Mouse (Mus musculus) heart, embryonic 10.5 days (tissue): ENCODE data around the gene Lig1. TPM values are rescaled to one million over a fixed set of nuclear protein-coding genes. Genes with fewer than 3 reads are reported as not detected.
"Not testable (repeated sequence)": the region's sequence is repeated elsewhere in the genome, so short reads cannot be mapped to it uniquely, and the experiment has no call there.

Source experiments
- DNase-seq: peaks from one replicate; pipeline ENCODE4 v3.0.0-alpha.2; 2017; ENCODE audit warnings: low spot score
- H3K27ac ChIP-seq: fragments of 300-500 bp; sonication (generic); 2 replicates; pipeline ENCODE4 v1.5.1; 2016; ENCODE audit warnings: mild to moderate bottlenecking
- H3K27me3 ChIP-seq: fragments of 300-500 bp; sonication (generic); 2 replicates; pipeline ENCODE4 v1.6.1; 2016; ENCODE audit warnings: mild to moderate bottlenecking; ENCODE audit not compliant: poor library complexity, insufficient read depth, severe bottlenecking
- H3K36me3 ChIP-seq: fragments of 300-500 bp; sonication (generic); 2 replicates; pipeline ENCODE4 v1.6.1; 2016; ENCODE audit warnings: mild to moderate bottlenecking, moderate library complexity
- H3K4me1 ChIP-seq: fragments of 300-500 bp; sonication (generic); 2 replicates; pipeline ENCODE4 v1.6.1; 2016; ENCODE audit warnings: mild to moderate bottlenecking
- H3K4me3 ChIP-seq: fragments of 300-500 bp; sonication (generic); 2 replicates; pipeline ENCODE4 v1.5.1; 2016; ENCODE audit warnings: mild to moderate bottlenecking, moderate library complexity
- H3K9me3 ChIP-seq: fragments of 300-500 bp; sonication (generic); 2 replicates; pipeline ENCODE4 v1.6.1; 2016; ENCODE audit warnings: mild to moderate bottlenecking, moderate library complexity
- WGBS: fragments of 180-500 bp; shearing (Covaris S2); methylation state at CpG from one replicate; pipeline ENCODE4 v1.1.7; 2016; 5-methylcytosine and 5-hydroxymethylcytosine counted together
- polyA plus RNA-seq: library from polyadenylated mRNA; unstranded; fragments of >200 nt; fragmentation: Nextera tagmentation; extraction: Ambion mirVana; gene quantifications from 2 replicates; pipeline ENCODE4 v1.2.1, GENCODE M21; 2016

The Lig1 gene
- polyA plus RNA-seq, result 85.1 and 105 TPM in 2 replicates

DNA sequence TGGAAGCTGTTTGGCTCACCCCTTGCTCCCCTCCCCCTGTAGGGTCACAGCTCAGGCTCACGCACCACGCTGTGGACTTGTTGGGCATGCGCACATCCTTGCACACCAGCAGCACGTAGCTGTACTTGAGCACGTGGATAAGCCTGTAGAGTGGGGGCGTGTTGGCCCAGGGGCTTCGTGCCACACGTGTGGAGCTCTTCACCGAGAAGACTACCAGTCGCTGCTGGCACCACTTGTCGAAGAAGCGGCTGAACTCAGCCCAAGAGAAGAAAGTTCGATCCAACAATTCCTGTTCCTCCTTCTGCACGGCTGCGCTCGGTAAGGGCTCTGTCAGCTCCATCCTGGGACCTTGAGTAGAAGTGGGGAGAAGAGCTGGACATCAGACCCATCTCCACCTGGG, at the start of gene Lig1:
Gene Lig1, plus strand, starts transcription at position 203 of the 400 bp plus-strand sequence.
- peak within 1 kb of the TSS; percentile 78 for H3K4me3 ChIP-seq
- H3K9me3 ChIP-seq, result no peaks in the 10 kb centered on the region
- peak within 1 kb of the TSS; percentile 97 for H3K27ac ChIP-seq
- peaks cover 6% of the 10 kb centered on the region; the same call in 1 of the 2 replicates for H3K4me1 ChIP-seq
- peaks cover 56% of the 10 kb centered on the region for H3K36me3 ChIP-seq
- WGBS, result 95% methylated on average over 16 of the region's 16 CpGs
- no peak for DNase-seq
- H3K27me3 ChIP-seq, result no peaks in the 10 kb centered on the region

DNA sequence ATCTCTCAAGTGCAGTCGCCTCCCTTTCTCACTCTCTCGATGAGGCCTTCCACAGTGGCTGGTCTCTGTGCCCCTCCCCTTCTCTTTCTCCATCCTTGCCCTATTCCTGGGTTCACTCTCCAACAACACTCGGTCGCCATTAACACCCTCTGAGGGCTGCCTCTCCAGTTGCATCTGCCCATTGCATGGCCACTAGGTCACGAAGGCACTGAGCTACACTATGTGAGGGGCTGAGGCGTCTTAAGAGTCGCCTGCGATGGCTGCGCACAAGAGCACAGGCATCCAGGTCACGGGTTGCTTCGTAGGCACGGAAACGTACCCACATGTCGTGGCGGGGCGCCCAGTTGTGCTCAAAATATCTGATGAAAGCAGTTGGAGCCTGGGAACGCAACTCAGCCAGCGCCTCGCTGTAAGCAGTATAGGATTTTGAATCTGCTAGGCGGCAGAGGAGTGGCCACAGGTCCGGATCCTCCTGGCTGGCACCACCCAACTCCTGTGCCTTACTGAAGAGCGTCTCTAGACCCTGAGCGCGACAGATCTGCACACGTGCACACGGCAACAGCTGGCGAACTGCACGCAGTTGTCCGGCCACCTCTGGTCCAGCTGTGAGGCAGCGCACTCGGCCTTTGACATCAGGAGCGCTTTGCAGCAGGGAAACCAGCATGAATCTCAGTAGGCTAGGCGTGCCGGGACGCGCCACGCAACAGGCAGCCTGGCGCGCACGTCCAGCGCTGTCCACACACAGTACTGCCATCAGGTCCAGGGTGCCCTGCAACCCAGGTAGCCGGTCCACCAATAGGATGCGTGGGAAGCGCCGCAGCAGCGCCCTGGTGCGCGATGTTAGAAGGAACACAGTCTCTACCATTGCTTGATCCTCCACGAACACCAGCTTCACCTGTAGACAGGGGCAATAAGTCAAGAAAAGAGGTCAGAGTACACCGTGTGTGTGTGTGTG, 16.1 kb upstream of the Lig1 start:
- Histone ChIP-seq H3K9me3 (no peaks in the 10 kb centered on the region), H3K4me3 (0 out of 2 replicates have a peak overlapping the region, but pooled peaks have one; percentile 5), H3K36me3 (no peaks in the 10 kb centered on the region), H3K27ac (no peak overlapping the region), H3K27me3 (peaks cover 13% of the 10 kb centered on the region; the same call in 1 of the 2 replicates), H3K4me1 (no peaks in the 10 kb centered on the region)
- 39% methylated on average over 50 of the region's 50 CpGs for WGBS
- no peak for DNase-seq

DNA sequence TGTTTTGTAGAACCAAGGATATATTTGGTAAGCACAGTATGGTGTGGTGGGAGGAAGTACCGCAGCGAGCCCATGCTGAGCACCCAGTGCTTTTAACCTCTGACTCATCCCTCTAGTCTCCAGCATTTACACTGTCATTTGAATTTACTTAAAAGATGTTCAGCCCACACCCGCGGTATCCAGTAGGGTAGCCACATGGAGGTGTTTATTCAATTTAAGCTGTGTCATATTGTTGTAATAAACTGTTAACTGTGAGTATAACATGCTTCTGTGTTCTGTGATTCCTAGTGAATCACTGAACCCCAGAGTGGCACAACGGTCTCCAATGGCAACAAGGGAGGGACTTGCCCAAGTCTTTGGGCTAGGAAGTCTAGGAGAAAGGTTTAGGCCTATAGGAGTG, 13.2 kb upstream of the Lig1 start:
- H3K27ac ChIP-seq, result no peak overlapping the region
- H3K36me3 ChIP-seq, result no peaks in the 10 kb centered on the region
- no peak overlapping the region for H3K4me3 ChIP-seq
- 83% methylated on average over 5 of the region's 5 CpGs for WGBS
- DNase-seq, result no peak
- H3K4me1 ChIP-seq, result no peaks in the 10 kb centered on the region
- H3K9me3 ChIP-seq, result no peaks in the 10 kb centered on the region
- H3K27me3 ChIP-seq, result peaks cover 13% of the 10 kb centered on the region; the same call in 1 of the 2 replicates

DNA sequence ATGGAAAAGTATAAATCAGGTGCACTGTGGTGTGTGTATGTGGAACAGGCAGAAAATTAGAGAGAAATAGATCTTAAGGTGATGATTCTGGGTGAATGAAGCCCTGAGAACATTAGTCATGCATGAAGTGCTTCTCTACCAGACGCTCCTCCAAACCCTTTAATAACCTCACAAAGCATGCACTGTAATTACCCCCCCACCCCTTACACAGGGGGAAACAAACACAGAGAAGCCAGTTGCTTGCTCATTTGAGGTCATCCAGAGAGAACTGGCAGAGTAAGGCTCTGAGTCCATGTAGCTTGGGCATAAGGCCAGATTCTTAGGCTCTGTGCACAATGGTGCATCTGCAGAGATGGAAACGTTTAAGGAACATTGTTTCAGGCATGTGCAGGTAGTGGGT, 12.7 kb upstream of the Lig1 start:
- no peaks in the 10 kb centered on the region; the same call in 1 of the 2 replicates for H3K36me3 ChIP-seq
- H3K27me3 ChIP-seq, result peaks cover 13% of the 10 kb centered on the region; the same call in 1 of the 2 replicates
- no peaks in the 10 kb centered on the region for H3K9me3 ChIP-seq
- H3K4me3 ChIP-seq, result no peak overlapping the region
- H3K4me1 ChIP-seq, result no peaks in the 10 kb centered on the region
- WGBS, result 76% methylated on average over 2 of the region's 2 CpGs
- DNase-seq, result no peak
- no peak overlapping the region for H3K27ac ChIP-seq

DNA sequence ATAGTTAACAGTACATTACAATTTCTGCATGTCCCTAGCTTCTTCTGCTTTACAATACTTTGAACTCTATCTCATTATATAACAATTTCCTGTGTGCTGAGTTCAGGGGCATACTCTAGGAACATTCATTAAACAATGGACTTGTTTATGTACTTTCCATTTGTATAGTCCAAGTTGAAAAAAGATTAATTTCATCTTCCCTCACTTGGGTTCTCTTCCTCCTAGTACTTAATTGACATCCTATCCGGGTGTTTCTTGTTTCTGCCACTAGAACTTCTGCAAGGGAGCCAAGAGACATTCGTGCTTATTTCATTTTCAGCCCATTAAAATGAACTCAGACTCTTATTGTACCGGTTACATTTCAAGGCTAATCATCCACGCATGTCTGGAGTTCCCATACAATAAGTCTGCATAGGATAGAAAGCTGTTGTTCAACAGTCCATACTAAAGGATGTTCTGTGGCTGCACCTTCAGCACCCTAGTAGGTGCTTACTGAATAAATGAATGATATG, 8.3 kb upstream of the Lig1 start:
- Histone ChIP-seq H3K36me3 (peaks cover 2% of the 10 kb centered on the region), H3K27ac (no peak overlapping the region), H3K4me1 (no peaks in the 10 kb centered on the region), H3K4me3 (no peak overlapping the region), H3K27me3 (no peaks in the 10 kb centered on the region), H3K9me3 (no peaks in the 10 kb centered on the region)
- WGBS, result 84% methylated on average over 4 of the region's 4 CpGs
- no peak for DNase-seq

DNA sequence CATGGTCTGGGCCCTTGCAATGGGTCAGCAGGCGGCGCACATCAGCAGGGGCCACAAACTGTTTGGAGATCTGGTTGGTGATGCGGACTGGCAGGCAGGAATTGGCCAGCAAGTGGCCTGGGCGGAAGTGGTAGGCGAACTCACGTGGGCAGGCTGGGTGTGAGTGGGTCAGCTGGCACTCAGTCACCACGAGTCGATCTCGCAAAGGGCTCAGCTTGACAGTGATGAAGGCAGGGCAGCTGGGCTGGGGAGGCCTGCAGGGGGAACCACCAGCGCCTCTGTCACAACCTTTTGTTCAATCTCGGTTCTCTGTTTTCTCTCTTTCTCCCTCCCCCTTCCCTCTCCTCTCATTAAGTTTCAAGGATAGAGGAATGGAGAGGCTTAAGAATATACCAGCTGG, 7.7 kb upstream of the Lig1 start:
- no peak for DNase-seq
- no peak overlapping the region for H3K4me3 ChIP-seq
- no peak overlapping the region for H3K27ac ChIP-seq
- no peaks in the 10 kb centered on the region for H3K4me1 ChIP-seq
- H3K36me3 ChIP-seq, result peaks cover 8% of the 10 kb centered on the region
- no peaks in the 10 kb centered on the region for H3K9me3 ChIP-seq
- WGBS, result 78% methylated on average over 11 of the region's 11 CpGs
- no peaks in the 10 kb centered on the region for H3K27me3 ChIP-seq

DNA sequence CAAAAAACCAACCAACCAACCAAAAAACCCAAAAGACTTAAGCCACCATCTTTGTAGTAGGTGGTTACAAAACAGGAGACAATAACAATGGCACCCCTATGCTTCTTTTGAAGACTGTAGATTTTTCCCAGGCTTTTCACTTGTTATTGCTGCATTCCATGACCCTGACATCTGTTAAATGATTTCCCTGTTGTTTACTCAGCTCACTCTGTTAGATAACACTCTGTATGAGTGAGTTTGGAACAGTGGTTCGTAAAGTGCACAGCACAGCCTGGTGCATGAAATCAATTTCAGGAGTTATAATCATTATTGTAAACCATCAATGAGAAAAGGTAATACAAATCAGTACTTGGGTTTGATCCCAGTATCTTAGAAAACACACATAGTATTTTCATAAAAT, 5.4 kb upstream of the Lig1 start:
- Histone ChIP-seq H3K4me3 (no peak overlapping the region), H3K27ac (no peak overlapping the region)
- 83% methylated on average over 1 of the region's 1 CpGs for WGBS

DNA sequence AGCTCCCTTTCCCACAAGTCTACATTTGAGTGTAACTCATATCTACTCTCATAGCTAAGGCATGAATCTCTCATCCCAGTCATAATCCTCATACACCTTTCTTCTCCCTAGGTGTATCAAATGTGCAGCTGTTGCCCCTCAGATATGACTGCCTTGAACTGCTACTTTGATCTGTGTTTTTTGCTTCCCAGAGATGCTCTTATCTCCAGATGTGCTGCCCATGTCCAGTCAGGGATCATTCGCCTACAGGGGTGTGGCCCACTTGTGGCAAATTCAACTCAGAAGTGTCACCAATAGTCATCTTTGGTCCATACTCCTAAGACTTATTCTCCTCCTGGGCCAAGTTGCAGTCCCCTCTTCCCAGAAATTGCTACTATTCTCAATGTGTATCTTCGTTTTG, 750 bp downstream of the Lig1 start:
- H3K27me3 ChIP-seq, result no peaks in the 10 kb centered on the region
- no peaks in the 10 kb centered on the region for H3K9me3 ChIP-seq
- H3K36me3 ChIP-seq, result peaks cover 64% of the 10 kb centered on the region
- peak overlapping the region; percentile 78 for H3K4me3 ChIP-seq
- DNase-seq, result no peak
- peak overlapping the region; percentile 97 for H3K27ac ChIP-seq
- WGBS, result 33% methylated on average over 2 of the region's 2 CpGs
- peaks cover 6% of the 10 kb centered on the region; the same call in 1 of the 2 replicates for H3K4me1 ChIP-seq

More for the DNA sequence above, 5.4 kb upstream of the Lig1 start:
- H3K36me3 ChIP-seq, result peaks cover 31% of the 10 kb centered on the region
- DNase-seq, result no peak
- H3K4me1 ChIP-seq, result no peaks in the 10 kb centered on the region
- H3K9me3 ChIP-seq, result no peaks in the 10 kb centered on the region
- no peaks in the 10 kb centered on the region for H3K27me3 ChIP-seq

DNA sequence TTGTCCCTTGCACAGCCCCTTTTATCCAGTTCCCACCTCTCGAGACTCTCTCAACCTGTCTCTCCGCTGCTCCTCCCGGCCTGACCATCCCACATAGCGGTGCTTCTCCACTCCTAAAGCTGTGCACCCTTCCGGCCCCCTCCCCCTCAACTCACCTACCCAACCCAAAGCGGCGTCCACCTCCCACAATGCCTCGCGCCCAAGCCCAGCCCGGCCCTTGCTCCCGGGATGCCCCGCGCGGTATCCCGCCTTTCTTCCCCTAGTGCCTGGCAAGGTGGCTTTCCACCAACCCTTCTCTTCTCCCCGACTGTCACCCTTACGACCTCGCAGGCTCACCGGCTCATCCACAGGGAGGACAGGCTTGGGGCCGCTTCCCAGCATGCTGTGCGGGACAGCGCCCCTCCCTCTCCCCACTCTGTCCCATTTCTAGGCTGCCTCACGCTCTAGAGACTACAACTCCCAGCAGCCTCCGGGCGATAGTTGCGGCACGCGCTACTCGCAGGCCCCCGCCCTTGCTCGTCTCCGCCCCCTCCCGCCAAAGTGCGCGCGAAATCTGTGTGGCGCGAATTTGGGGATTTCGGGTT, 1.3 kb downstream of the Lig1 start, which contains the start of gene Zswim9:
Gene Zswim9, minus strand, starts transcription at position 414 of the 584 bp plus-strand sequence.
- WGBS, result under 1% methylated on average over 39 of the region's 39 CpGs
- no peaks in the 10 kb centered on the region for H3K27me3 ChIP-seq
- peaks cover 6% of the 10 kb centered on the region; the same call in 1 of the 2 replicates for H3K4me1 ChIP-seq
- peak; percentile 97 for DNase-seq
- no peaks in the 10 kb centered on the region for H3K9me3 ChIP-seq
- H3K27ac ChIP-seq, result peak within 1 kb of the TSS; percentile 97
- peaks cover 69% of the 10 kb centered on the region for H3K36me3 ChIP-seq
- peak within 1 kb of the TSS; percentile 78 for H3K4me3 ChIP-seq

DNA sequence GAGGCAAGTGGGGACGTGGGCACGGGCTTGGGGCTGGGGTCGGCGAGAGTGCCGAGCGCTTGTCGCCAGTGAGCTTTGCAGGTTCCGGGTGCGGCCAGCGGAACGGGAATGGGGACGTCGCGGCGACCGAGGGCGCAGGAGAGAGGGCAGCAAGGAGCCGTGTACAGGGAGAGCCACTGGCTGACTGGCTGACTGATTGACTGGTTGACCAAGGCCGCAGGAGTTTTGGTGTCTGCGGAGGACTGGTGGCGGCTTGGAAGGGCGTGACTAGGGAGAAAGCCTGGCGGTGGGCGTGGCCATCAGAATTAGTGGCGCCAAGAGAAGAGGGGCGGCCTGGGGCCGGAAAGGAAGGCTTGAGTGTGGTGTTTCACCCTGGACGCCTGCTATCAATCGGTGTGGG, 1.9 kb downstream of the Lig1 start:
- WGBS, result 1% methylated on average over 16 of the region's 29 CpGs
- H3K36me3 ChIP-seq, result peaks cover 70% of the 10 kb centered on the region
- not testable (repeated sequence) for H3K4me1 ChIP-seq, H3K27me3 ChIP-seq, DNase-seq, H3K9me3 ChIP-seq
- H3K4me3 ChIP-seq, result peak overlapping the region; percentile 78
- peak overlapping the region; percentile 97 for H3K27ac ChIP-seq

DNA sequence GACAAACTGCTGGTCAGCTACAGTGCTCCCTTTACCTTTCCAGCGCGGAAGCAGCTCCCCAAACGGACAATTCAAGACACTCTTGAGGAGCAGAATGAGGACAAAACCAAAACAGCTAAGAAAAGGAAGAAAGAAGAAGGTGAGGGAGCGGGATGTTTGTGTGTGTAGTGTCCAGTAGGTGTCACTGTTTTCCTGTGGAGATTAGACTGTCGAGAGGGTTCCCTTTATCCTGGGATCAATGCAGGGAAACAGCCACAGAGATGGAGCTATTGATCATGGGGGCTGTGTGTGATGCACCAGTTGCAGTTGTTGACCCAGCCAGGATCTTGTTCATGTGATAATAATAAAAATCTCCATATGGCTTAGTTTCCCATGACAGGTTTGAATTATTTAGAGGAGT, 11.5 kb downstream of the Lig1 start:
- WGBS, result 48% methylated on average over 5 of the region's 5 CpGs
- no peak overlapping the region for H3K4me3 ChIP-seq
- H3K4me1 ChIP-seq, result no peaks in the 10 kb centered on the region
- DNase-seq, result no peak
- H3K27ac ChIP-seq, result no peak overlapping the region
- H3K27me3 ChIP-seq, result no peaks in the 10 kb centered on the region
- H3K9me3 ChIP-seq, result no peaks in the 10 kb centered on the region
- peaks cover 87% of the 10 kb centered on the region for H3K36me3 ChIP-seq

DNA sequence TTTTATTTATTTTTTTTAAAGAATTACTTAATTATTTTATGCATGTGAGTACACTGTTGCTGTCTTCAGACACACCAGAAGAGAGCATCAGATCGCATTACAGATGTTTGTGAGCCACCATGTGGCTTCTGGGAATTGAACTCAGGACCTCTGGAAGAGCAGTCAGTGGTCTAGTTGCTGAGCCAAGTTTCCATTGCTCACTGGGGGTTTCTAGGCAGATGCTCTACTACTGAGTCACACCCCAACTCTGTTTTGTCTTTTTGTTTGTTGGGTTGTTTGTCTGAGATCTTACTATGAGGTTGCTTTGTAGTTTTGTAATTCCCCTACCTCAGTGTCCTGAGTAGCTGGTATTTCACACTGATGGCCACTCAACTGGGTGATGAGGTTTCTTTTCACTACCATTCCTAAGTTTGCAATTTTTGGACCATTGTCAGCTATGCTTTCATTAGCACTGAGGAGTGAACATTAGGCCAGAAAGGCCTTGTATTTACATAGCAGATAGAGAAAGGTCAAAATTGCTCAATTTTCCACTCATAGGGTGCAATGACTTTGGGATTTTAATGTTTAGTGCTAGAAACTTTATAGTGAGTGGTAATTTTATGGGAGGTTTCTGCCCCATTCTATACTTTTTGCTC, 13.1 kb downstream of the Lig1 start:
- WGBS, result 97% methylated on average over 1 of the region's 1 CpGs
- H3K9me3 ChIP-seq, result no peaks in the 10 kb centered on the region
- DNase-seq, result no peak
- no peak overlapping the region for H3K4me3 ChIP-seq
- H3K27ac ChIP-seq, result no peak overlapping the region
- peaks cover 86% of the 10 kb centered on the region for H3K36me3 ChIP-seq
- no peaks in the 10 kb centered on the region for H3K27me3 ChIP-seq
- H3K4me1 ChIP-seq, result no peaks in the 10 kb centered on the region
